Mouse (Mus musculus) CD8-positive naive resting alpha-beta T cell, adult 2 months (primary cell): ENCODE results near the gene Plagl2.
A peak's percentile ranks its signal among the peaks of the same experiment; 100 is the strongest.

Experiments
- DNase-seq, 2 experiments: peaks; one replicate each; pipeline ENCODE4 v3.0.0; 2022; ENCODE audit warnings: low read depth in 2 of 2, low spot score in 2 of 2

Gene Plagl2

DNA sequence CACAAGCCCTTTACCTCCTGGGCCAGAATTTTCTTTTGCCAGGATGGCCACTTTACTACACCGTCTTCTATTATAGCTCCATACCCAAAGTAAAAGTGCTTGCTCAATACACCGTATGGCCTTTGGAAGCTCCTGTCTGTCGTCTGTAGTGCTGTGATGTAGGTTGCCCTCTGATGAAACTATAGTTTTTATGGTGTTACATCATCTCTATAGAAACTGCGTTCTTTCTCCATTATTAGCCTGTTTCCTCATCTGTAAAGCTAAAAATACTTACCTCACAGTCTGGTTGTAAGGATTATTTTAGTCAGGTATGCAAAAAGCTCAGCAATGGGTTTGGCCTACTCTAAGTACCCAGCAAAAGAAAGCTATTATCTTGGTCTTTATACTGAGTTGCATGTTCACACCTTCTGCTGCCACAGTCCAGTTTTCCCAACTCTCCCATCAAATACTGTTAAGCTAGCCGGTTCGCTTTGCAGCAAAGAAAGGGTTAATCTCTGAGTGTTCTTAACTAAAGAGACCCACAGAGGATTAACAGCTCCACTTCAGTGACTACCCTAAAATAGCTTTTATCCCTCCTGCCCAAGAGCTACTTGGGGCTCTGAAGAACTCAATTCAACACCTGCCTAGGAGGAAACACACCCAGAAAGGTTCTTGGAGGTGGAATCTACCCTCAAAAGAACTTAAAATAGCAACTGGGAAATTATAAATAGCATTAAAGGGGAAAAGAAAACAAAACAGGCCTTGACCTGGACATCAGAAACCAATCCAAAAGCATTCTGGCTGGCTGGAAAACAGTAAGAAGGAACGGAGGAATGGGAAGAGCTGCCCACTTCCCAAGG is 2.0 kb downstream of the Plagl2 start:
- no peak for DNase-seq

DNA sequence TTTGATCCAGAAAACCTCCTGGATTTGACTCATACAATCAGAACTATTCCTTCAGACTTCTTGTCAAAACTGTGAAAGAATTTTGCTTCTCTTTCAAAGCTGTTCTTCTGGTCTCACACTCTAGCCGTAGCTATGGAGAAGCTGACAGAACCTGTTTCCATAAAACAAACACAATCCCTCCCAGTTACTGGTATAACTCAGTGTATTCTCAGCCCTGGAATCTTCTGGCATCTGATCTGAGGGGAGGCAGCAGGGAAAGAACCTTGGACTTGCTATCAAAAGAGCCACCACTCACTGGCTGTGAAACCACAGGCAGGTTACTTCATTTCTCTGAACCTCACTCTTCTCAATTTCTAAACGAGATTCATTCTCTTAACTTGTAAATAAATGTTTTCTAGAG is 2.8 kb downstream of the Plagl2 start:
- DNase-seq, result no peak

DNA sequence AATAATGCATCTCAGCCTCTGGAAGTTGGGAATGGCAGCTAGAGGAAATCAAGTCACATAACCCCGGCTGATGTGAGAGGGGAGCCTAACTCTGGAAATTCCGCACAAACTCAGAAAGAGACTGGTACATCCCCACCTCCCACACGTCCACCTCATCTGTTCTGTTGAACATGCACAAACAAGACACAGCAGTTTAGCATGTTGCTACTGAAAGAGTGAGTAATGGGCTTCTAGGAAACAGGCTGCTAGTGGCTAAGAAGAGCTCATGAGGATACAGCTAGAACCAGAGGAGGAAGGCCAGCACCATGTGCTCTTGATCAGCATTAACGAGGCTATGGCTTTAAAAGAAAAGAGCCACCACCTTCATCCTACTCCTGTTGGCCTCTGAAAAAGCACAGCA is 3.3 kb downstream of the Plagl2 start:
- no peak for DNase-seq

DNA sequence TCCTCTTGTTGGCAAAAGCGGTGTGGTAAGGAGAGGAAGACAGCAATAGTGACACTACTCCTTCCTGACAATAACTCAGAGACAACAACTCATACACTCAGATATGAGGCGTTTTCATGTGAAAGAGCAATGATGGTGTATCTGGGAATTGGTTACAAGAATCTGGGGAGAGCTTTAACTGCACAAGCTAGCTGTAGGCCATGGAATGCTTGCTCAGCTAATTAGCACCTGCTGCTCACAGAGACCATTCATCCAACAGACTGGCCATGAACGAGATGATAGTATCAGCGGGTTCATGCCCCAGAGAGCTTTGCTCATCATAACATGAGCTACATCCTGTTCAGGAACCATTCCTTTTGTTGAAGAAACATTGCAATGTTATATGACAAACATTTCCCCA is 4.0 kb downstream of the Plagl2 start:
- no peak for DNase-seq

DNA sequence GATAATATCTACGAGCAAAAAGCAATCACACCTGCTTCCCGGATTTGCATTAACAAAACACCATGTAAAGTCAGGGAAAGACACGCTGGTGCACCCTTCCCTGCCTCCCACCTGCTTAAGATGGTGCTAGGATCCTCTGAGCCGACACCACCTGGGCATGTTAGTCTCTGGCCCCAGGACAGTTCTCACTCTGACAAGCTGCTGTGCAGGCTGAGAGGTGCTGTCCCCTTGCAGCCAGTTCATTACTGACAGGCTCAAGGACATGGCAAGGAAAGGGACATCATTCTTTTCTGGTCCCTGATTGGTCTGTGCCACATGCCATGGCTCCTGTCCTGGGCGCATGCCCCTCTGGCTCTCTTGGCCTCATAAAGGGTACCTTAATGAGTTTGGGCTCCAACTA is 12.7 kb downstream of the Plagl2 start:
- DNase-seq, result no peak

DNA sequence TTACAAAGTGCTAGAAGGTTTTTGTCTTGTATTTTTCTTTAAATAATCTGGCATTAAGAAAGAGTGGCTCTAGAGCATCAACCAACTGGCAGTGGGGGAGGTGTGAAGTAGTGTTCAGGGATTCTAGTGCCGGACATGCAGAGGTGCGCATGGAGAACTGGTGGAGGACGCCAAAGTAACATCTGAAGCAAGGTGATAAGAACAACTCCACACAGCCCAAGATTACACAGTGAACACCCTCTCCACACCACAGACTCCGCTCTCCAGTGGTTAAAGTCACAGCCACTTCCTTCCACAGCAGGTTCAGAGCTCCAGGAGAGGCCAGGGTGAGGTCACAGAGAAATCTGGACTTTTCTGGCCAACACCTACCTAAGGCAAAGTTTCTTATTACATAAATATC is 13.3 kb downstream of the Plagl2 start:
- DNase-seq, result no peak

DNA sequence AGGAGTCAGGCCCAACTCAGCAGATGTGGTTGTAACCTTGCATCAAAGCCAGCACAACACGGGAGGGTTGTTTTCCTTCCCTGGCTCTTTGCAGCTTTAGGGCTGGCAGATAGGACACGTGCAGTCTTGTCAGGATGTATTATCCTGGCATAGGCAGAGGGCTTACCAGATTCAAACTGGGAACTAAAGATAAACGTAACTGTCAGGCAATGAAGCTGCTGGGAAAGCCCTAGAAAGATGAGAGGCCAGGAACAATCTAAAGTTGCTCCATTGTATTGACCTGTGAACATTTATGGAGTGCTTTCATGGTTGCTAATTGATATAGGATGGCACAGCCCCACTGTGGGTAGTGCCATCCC is 15.7 kb downstream of the Plagl2 start:
- no peak for DNase-seq

DNA sequence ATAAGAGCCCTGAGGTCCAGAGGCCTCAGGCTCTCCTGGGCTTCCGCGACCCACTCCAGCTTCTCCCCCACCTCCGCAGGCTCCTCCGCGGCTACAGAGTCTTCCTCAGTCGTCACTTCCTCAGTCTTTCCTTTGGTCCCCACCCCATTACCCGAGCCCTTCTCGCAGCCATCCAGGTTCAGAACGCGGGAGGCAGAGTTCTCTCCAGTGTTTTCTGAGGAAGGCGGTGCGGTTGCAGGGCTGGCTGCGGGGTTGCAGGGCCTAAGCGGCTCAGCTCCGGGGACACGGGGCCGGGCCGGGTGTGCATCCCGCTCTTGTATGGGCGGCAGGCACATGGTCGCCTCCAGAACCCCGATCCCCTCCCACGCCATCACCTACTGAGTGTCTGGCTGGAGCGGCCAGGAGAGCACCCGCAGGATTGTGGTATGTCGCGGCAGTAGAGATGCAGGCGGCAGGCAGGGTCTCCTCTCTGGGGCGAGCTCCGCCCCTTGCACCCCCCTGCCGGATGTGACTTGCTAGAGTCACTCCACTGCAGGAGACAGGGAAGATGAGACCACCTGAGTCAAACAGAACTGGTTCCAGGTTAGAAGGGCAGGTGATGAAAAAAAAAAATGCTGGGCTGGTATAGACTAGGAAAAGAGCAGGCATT is 16.2 kb downstream of the Plagl2 start, which contains the start of gene Tspyl3:
Tspyl3 (minus strand) TSS at position 496 of the 649 bp plus-strand sequence.
- peak; percentile 36 to 54 for DNase-seq

DNA sequence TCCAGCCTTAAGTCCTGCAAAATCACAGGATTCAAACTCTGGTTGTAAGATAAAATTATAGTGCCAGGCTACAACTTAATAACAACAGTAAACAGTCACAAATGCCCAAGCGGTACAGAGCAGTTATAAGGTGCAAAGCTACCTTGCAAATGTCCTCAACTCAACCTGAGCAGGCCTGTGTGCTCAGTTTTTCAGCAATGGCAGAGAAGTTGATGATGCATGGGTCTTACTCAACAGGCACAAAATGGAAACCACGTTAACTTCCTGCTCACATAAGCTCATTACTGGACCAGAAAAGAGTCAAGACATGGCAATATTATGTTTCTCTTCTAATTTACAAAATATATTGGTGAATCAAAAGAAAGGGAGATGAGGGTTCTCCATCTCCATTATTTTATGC is 18.7 kb downstream of the Plagl2 start:
- no peak for DNase-seq

DNA sequence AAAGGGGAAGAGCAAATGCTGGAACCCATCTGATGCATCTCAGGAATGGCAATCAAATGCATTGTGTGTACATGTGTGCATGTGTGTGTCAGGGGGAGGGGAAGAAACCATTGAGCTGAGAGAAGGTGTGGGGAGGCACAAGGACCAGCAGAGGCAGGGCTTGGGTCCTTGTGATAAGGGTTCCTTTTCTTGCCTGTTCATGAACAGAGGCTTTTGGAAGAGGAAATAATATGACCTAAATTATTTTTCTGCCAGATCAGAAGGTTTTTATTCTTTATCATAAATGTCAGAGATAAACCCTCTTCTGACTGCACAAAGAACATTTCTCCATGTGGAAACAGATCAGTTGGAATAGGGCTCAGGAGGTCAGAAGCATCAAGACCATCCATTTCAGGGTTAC is 19.1 kb downstream of the Plagl2 start:
- DNase-seq, result no peak

DNA sequence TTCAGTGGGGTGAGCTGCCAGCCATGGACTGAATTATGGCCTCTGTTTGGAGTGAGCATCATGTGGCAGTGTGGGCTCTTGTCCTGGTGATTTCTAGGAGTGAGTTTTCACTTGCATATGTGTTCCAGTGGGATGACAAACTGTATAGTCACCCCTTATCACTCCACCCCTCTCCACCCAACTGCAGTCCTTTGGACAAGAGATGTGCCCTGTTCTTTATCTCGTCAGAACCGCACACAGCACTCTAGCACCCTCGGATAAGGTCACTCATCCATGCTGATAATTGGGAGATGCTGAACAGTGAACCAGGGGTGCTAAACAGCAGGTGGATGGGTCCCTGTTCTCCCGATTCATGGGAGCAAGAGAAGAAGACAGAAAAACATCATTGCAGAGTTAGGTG is 19.6 kb downstream of the Plagl2 start:
- no peak for DNase-seq

DNA sequence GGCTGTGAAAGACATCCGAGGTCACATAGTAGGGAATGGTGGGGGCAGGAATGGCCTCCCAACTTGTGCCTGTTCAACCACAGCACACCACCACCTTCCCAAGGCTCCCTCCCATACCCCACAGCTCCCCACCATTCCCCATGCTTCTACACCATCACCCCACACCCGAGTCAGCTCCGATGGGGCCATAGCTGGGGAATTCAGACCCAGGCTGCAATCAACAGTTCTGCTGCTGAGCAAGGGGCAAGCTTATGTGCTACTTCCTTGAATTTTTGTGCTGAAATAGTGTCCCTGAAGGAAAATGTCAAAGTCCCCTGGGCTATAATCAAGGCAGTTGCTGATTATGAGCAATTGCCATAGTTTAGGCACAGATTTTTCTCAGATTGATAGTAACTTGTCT is 22.7 kb downstream of the Plagl2 start:
- no peak for DNase-seq

DNA sequence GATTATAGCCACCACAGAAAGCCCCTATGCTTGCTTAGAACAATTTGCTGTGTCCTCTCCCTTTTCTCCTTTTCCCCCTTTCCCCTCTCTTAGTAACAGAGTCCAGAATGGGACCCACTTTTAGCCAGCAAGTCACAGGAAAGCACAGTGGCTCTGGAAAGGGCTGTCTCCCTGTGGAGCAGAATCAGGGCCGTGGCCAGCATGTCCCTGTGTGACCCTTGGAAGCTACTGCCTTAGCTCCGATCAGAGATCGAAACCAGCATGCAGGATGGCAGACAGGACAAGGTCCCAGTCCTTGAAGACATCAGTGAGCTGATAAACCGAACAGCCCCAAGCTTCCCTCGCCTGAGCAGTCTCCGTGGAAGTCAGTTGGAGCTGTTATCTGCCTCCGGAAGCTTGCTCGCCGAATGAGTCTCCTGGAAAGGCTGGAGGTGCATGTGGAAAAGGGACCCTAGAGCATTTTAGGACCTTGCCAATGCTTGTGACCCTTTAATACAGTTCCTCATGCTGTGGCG is 23.3 kb downstream of the Plagl2 start:
- DNase-seq, result no peak

DNA sequence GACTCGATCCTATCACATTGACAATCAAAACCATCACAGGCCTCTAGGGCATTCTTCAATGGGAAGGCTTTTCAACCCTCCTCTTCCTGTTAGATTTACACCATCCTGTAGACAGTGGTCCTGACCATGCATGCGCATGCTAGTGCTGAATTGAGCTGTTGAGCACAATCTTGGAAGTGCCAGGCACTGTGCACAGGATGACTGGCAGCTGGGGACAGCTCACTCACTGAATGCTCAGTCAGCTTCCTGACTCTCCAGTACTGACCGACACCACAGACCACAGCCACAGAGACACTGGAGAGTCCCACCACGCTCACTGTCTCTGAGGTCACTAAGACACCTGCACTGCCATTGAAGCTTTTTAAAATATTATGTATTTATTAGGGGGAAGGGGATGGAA is 25.8 kb downstream of the Plagl2 start:
- no peak for DNase-seq

DNA sequence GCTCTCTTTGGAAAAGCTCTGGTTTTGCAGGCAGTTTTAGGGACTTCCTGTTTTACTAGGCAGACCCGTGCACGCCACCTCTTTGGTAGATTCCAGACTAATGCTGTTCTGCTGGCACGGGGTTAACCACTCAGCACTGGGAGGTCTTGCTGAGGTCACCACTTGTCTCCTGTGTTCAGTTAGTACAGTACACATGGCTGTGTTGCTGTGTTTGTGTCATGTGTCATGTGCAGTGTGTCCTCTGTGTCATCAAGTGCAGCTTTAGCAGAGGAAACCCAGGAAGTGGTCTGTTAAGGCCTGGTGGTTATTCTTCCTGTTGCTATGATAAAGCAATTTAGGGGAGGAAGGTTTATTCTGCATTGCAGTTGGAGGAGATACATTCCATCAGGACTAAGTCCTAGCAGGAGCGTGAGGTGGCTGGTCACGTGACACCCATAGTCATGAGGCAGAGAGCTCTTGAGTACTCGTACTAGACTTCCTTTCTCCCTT is 26.4 kb downstream of the Plagl2 start:
- peak; percentile 61 to 65 for DNase-seq

DNA sequence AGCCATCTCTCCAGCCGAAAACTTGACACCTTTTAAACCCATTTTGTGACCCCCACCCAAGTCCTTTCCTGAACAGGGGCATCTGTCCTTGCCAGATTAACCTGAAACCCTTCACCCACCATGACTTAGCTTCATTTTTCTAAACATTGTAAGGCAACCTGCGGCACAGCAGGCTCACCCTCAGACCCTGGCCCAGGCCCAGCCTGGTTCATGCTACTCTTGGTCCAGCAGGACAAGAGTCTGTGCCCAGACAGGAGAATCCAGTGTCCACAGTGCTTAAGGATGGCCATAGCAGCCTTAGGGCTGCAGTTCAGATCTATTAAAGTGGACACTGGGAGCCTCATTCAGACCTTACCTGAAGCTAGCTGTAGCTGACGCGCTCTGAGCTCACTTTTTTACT is 27.9 kb downstream of the Plagl2 start:
- no peak for DNase-seq

DNA sequence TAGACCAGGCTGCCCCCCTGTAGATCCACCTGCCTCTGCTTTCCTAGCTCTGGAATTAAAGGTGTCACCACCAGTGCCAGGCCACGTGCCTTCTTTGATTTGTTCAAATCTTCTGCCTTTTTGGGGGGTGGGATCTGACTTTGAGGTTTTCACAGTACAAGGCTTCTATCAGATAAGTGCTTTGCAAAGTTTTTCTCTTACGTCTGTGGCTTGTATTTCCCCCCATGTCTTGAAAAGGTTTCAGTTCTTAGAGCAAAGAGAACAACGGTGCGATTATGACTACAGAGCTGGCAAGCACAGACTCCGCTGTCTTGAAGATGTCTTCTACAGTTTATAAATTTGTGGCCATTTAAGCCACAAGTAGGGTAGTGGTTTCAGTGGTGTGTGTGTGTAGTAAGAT is 29.8 kb downstream of the Plagl2 start:
- no peak for DNase-seq

DNA sequence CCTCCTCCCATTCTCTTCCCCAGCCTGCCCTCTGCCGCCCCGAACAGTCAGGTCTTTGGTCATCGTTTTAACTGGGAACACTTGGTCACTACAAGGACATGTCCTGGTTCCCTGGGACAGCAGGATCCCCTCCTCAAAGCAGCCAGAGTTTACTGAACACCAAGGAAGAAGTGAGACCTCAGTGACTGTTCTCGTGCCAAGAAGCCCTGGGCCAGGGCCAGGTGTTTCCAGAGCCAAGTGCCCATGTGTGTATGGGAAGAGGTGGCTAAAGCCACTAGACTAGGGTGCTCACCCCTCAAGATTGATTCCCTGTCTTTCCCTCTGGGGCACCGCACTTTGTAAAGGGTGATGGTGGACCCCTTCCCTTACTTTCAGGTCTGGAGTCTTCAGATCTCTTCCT is 31.9 kb downstream of the Plagl2 start:
- no peak for DNase-seq

DNA sequence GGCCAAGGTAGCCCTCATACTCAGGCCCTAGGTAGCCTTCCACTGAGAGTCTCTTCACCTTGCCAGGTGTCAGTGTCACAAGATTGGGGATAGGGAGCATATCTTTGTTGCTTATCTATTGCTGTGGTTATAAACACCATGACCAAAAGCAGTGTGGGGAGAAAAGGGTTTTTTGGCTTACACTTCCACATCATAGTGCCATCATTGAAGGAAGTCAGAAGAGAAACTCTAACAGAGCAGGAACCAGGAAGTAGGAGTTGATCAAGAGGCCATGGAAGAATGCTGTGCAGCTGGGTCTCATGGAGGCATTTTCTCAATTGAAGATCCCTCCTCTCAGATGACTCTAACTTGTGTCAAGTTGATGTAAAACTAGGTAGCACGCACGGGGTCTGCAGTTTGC is 33.1 kb downstream of the Plagl2 start:
- DNase-seq, result no peak

DNA sequence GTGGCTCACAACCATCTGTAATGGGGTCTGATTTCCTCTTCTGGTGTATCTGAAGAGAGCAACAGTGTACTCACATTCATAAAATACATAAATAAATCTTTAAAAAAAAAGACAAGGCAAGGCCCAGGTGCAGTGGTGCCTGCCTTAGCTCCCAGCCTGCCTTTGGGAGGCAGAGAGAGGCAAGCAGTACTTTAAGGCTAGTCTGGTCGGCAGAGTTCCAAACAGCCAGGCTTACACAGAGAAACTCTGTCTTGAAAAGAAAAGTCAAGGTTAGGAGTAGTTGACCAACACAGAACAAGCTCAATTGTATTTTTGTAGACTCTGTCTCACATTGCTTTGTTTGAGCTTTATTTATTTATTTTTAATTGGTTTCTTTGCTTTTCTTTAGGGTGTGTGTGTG is 38.5 kb downstream of the Plagl2 start:
- DNase-seq, result no peak

DNA sequence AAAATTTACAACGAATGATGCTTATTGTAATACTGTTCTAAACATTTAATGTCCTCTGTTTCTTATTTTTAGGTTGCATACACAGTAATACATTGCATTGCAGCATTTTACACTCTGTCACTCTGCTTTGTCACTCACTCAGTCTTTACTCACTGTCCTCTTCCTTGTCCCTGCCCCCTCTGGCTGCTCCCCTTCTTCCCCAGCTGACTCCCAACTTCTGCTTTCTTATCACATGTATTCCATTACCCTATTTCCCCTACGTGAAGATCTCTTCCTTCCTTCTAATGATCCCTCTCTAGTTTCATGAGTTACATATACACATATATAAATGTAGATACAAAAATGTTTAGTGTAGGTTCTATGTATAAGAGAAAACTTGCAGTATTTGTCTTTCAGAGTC is 42.1 kb downstream of the Plagl2 start:
- no peak for DNase-seq

DNA sequence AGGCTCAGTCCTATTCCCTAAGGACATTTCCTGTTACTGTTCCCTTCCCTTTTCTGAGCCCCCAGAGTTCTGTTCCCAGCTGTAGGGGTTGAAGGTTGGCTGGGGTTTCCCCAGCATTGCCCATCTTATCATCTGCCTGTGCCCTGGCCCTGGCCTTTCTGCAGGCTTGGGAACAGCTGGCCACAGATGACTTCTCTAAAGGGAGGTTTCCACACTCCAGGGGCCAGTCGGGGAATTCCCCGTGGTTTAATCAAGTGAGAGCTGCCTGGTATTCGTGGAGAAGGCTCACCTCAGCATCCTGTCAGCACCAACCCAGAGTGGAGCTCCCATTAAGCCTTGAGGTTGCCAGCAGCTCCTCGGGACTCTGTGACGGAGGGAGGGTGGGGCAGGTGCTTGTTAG is 42.7 kb downstream of the Plagl2 start:
- no peak for DNase-seq

DNA sequence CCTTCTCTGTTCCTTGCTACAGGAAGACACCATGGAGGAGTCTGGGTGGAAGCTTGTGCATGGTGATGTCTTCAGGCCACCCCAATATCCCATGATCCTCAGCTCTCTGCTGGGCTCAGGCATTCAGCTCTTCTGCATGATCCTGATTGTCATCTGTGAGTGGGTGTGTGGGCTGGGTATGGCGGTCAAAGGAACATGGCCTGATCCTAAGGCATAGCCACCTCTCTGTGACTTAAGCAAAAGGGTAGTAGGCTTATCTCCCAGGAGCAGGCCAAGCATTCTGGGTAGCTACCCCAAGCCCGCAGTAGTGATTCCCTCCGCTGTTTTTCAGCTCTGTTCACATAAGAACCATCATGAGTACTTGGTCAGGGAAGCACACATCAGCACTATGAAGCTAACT is 47.0 kb downstream of the Plagl2 start:
- DNase-seq, result no peak
